In genomic region chr17:6971238-6971637, GRCm38 (mm10) we compare ENCODE assay signal across 5 mouse cellular contexts.
DNase-seq lines count a peak whose midpoint lies in the region.

No protein-coding gene starts in this region.

- peak; percentile 1 for DNase-seq in adipocyte (ENCODE audit: low spot score)
- peak; percentile 36 for DNase-seq in heart, adult 11 months
- DNase-seq in kidney, adult 18-20 months: peak; percentile 32
- DNase-seq in kidney, adult 8-10 months: peak; percentile 35 to 36
- peak; percentile 33 to 43 for DNase-seq in kidney, postnatal 36 days

Comparison
In these comparisons a context has a peak if more than half of its experiments do, and no peak if none do; other contexts are left out.
1. Peak in every context shown above with its lines: DNase-seq.